Mouse (Mus musculus): ENCODE data around the gene Tardbp.

DNA sequence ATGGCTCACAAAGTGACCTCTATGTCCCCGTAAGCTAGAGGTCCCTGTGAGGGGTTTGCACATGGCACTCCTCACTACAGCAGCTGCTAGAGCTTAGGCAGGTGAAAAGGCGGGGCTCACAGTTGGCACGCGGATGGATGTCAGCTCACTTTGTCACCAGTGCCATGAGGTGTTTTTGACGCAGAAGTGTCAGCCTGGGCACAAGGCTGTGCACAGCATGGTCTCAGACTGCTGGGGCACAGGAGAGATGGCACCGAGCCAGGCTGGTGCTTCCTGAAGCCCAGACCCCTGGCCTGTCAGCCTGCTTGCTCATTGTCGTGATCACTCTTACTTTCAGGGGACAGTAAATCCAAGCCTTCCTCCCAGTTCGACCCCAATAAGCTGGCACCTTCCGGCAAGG lies 46.1 kb downstream of the Tardbp start:
- TF ChIP-seq CTCF (IDR thresholded peaks at IDR 0.05; ENCODE audit: low read depth, low read length) (no peak), POLR2A (IDR thresholded peaks at IDR 0.05; ENCODE audit: insufficient read depth, low read length) (no peak), EP300 (IDR thresholded peaks at IDR 0.05; ENCODE audit: insufficient read depth, low read depth, low read length) (no peak)
